Mouse (Mus musculus) heart, embryonic 16.5 days (tissue): ENCODE measurements around the gene Cnnm4. TPM values are rescaled to one million over a fixed set of nuclear protein-coding genes. Genes with fewer than 3 reads are reported as not detected.

Experiments
- ATAC-seq: fragments of 200-750 bp; cut with Nextera tagmentation; replicated peaks from 2 replicates; pipeline ENCODE4 v1.8.0; 2017; ENCODE audit warnings: moderate number of reproducible peaks; ENCODE audit not compliant: insufficient read depth, low FRiP score; ENCODE audit errors: extremely low read depth
- H3K27ac ChIP-seq: fragments of 300-500 bp; sonication (generic); 2 replicates; pipeline ENCODE4 v1.5.1; 2014; ENCODE audit warnings: mild to moderate bottlenecking, low read length, control low read depth, moderate library complexity
- H3K27me3 ChIP-seq: fragments of 300-500 bp; sonication (generic); 2 replicates; pipeline ENCODE4 v1.6.1; 2014; ENCODE audit warnings: low read length, mixed read lengths; ENCODE audit not compliant: control insufficient read depth, insufficient read depth
- H3K36me3 ChIP-seq: fragments of 300-500 bp; sonication (generic); 2 replicates; pipeline ENCODE4 v1.6.1; 2014; ENCODE audit not compliant: control insufficient read depth, insufficient read depth
- H3K4me1 ChIP-seq: fragments of 300-500 bp; sonication (generic); 2 replicates; pipeline ENCODE4 v1.6.1; 2014; ENCODE audit warnings: low read length, mixed read lengths; ENCODE audit not compliant: control insufficient read depth, insufficient read depth
- H3K4me2 ChIP-seq: fragments of 300-500 bp; sonication (generic); 2 replicates; pipeline ENCODE4 v1.6.1; 2014; ENCODE audit warnings: low read depth, mild to moderate bottlenecking, control low read depth, low read length
- H3K4me3 ChIP-seq: fragments of 300-500 bp; sonication (generic); 2 replicates; pipeline ENCODE4 v1.5.1; 2014; ENCODE audit warnings: mild to moderate bottlenecking, control low read depth, low read length
- H3K9ac ChIP-seq: fragments of 300-500 bp; sonication (generic); 2 replicates; pipeline ENCODE4 v1.6.1; 2014; ENCODE audit warnings: low read length, control low read depth
- H3K9me3 ChIP-seq: fragments of 300-500 bp; sonication (generic); replicated peaks from 2 replicates; pipeline ENCODE4 v1.6.1; 2016; ENCODE audit warnings: low read length; ENCODE audit not compliant: control insufficient read depth
- WGBS: fragments of 180-500 bp; shearing (Covaris S2); extraction: QIAGEN DNeasy Blood & Tissue Kit; methylation state at CpG from one replicate; pipeline ENCODE4 v1.1.7; 2014; 5-methylcytosine and 5-hydroxymethylcytosine counted together
- microRNA-seq: library from miRNA; unstranded; fragments of <30 nt; microRNA quantifications from one replicate; pipeline ENCODE4, GENCODE M21; 2017
- polyA plus RNA-seq: library from polyadenylated mRNA; unstranded; fragments of >200 nt; fragmentation: Nextera tagmentation; extraction: Ambion mirVana; gene quantifications from 2 replicates; pipeline ENCODE4 v1.2.1, GENCODE M21; 2015

Cnnm4 gene
- polyA plus RNA-seq, 1 experiment from 2014 or later: 6.9 TPM

- Histone ChIP-seq H3K9me3 (no peaks in the 10 kb centered on the region), H3K27ac (peak overlapping the region; percentile 98), H3K4me1 (peaks cover 43% of the 10 kb centered on the region), H3K27me3 (no peaks in the 10 kb centered on the region), H3K9ac (peak overlapping the region; percentile 98), H3K4me2 (peak overlapping the region; percentile 73), H3K4me3 (peak overlapping the region; percentile 90), H3K36me3 (peaks cover 17% of the 10 kb centered on the region)
- ATAC-seq: peak; percentile 76
- 0% methylated on average over 44 of the region's 48 CpGs for WGBS
Measured at GRCm38 (mm10) chr1:36557457-36558011, 86.1 kb downstream of the Cnnm4 start.

Small RNAs within 50 kb of the gene (microRNA-seq; reads per million reads assigned to microRNA genes)
- gene Gm47280: not detected

Other genes with a start within 250 kb of the Cnnm4 start
- 35.9 TPM in 2 replicates for gene Uggt1, start 226.9 kb upstream of the Cnnm4 start, polyA plus RNA-seq
- 4.7 and 5.3 TPM in 2 replicates for gene Neurl3, start 196.9 kb upstream of the Cnnm4 start, polyA plus RNA-seq
- 14.2 and 17.1 TPM in 2 replicates for gene Arid5a, start 163.9 kb upstream of the Cnnm4 start, polyA plus RNA-seq
- 43.6 and 46.2 TPM in 2 replicates for gene Kansl3, start 102.4 kb upstream of the Cnnm4 start, polyA plus RNA-seq
- gene Fer1l5, start 99.3 kb upstream of the Cnnm4 start, polyA plus RNA-seq: 1.0 and 1.2 TPM in 2 replicates
- gene Lman2l, start 26.3 kb upstream of the Cnnm4 start, polyA plus RNA-seq: 47.3 and 50.1 TPM in 2 replicates
- gene Cnnm3, start 40.2 kb downstream of the Cnnm4 start, polyA plus RNA-seq: 1.8 and 2.4 TPM in 2 replicates
- gene Ankrd23, start 65.3 kb downstream of the Cnnm4 start, polyA plus RNA-seq: 30.2 and 32.7 TPM in 2 replicates
- not detected in 2 replicates for gene Gm42417, start 67.8 kb downstream of the Cnnm4 start, polyA plus RNA-seq
- 31.1 and 32.5 TPM in 2 replicates for gene Ankrd39, start 75.8 kb downstream of the Cnnm4 start, polyA plus RNA-seq
- gene Sema4c, start 86.7 kb downstream of the Cnnm4 start, polyA plus RNA-seq: 7.8 and 8.8 TPM in 2 replicates
- 0.62 and 1.6 TPM in 2 replicates for gene Fam178b, start 211.6 kb downstream of the Cnnm4 start, polyA plus RNA-seq
- 1,342 and 1,400 TPM in 2 replicates for gene Cox5b, start 219.8 kb downstream of the Cnnm4 start, polyA plus RNA-seq
- not detected in 2 replicates for gene 4933424G06Rik, start 238.5 kb downstream of the Cnnm4 start, polyA plus RNA-seq
- 85.2 and 96.6 TPM in 2 replicates for gene Actr1b, start 242.8 kb downstream of the Cnnm4 start, polyA plus RNA-seq